Mouse (Mus musculus): ENCODE measurements at regions not wholly inside any gene's neighbourhood (a gene's known extent, or its start where the extent isn't known, plus 50 kb on each side); places are given as distances from the start of the nearest gene placed in this dataset.

DNA sequence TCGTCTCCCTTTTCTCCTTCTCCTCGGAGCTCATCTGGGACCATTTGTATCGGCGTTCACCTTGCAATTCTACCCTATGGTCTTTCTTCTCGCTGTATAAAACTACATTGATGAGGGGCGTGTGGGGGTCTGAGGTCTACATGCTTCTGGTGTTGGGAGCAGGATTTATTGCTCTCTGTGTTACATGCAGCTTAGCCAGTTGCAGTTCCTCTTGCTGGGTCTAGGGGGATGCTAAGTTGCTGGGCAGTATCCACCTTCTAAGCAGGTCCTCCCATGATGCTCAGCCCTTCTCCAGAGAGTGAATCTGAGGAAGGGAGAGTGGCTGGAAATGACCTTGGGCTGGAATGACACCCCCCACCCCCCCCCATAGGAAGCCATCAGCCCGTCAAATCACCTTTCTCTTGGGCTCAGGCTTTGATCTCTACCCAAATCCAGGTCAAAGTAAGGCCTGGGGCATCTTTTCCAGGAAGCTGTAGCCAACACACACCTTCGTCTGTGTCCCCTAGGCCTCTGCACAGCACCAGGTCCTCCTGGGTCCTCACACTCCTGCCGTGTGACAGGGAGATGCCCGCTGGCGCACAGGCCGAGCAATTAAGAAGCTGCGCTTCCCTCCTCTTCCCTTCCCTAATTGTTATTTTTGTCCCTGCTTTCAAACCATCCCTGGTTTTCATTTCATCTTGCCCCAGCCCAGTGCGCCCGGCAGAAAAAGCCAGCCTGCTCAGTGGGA, 257.0 kb downstream of the Tcf7l2 start:
- TF ChIP-seq TCF12 (IDR thresholded peaks at IDR 0.05; ENCODE audit: insufficient read depth, poor library complexity, severe bottlenecking) (no peak), E2F4 (IDR thresholded peaks at IDR 0.05; ENCODE audit: insufficient read depth) (no peak), TCF3 (IDR thresholded peaks at IDR 0.05; ENCODE audit: insufficient read length, low read depth) (no peak), POLR2A (IDR thresholded peaks at IDR 0.05; ENCODE audit: insufficient read length, low read depth) (no peak), MAX (IDR thresholded peaks at IDR 0.05; ENCODE audit: low read depth) (no peak), MYOD1 (IDR thresholded peaks at IDR 0.05; ENCODE audit: control insufficient read depth in 1 of 3, insufficient read length in 2 of 3, low read depth in 2 of 3) (no peak), MYOG (IDR thresholded peaks at IDR 0.05; ENCODE audit: control insufficient read depth in 1 of 3, insufficient read depth in 1 of 3, insufficient read length in 2 of 3, low read depth in 2 of 3) (no peak), CEBPB (IDR thresholded peaks at IDR 0.05; ENCODE audit: insufficient read depth, poor library complexity, severe bottlenecking) (no peak), USF1 (IDR thresholded peaks at IDR 0.05; ENCODE audit: low read depth) (no peak)

Data from myocyte (in vitro differentiated cells).